Mouse (Mus musculus) embryonic facial prominence, embryonic 12.5 days (tissue): Measurements from ENCODE around the gene Pnpo. TPM values are rescaled to one million over a fixed set of nuclear protein-coding genes. Genes with fewer than 3 reads are reported as not detected.

Experiments used
- ATAC-seq: fragments of 200-750 bp; cut with Nextera tagmentation; 2 replicates; pipeline ENCODE4 v1.8.0; 2017; ENCODE audit not compliant: insufficient number of reproducible peaks, insufficient read depth, low FRiP score, low TSS enrichment
- H3K27ac ChIP-seq: fragments of 300-500 bp; sonication (generic); 2 replicates; pipeline ENCODE4 v1.5.1; 2016; ENCODE audit warnings: mild to moderate bottlenecking
- H3K27me3 ChIP-seq: fragments of 300-500 bp; sonication (generic); 2 replicates; pipeline ENCODE4 v1.6.1; 2016; ENCODE audit warnings: mild to moderate bottlenecking, moderate library complexity
- H3K36me3 ChIP-seq: fragments of 300-500 bp; sonication (generic); 2 replicates; pipeline ENCODE4 v1.6.1; 2016; ENCODE audit warnings: mild to moderate bottlenecking
- H3K4me1 ChIP-seq: fragments of 300-500 bp; sonication (generic); 2 replicates; pipeline ENCODE4 v1.6.1; 2016
- H3K4me2 ChIP-seq: fragments of 300-500 bp; sonication (generic); replicated peaks from 2 replicates; pipeline ENCODE4 v1.6.1; 2016; ENCODE audit warnings: mild to moderate bottlenecking, moderate library complexity
- H3K4me3 ChIP-seq: fragments of 300-500 bp; sonication (generic); 2 replicates; pipeline ENCODE4 v1.5.1; 2016; ENCODE audit warnings: mild to moderate bottlenecking
- H3K9ac ChIP-seq: fragments of 300-500 bp; sonication (generic); 2 replicates; pipeline ENCODE4 v1.6.1; 2016; ENCODE audit warnings: mild to moderate bottlenecking, moderate library complexity
- H3K9me3 ChIP-seq: fragments of 300-500 bp; sonication (generic); 2 replicates; pipeline ENCODE4 v1.6.1; 2016; ENCODE audit warnings: mild to moderate bottlenecking, moderate library complexity
- WGBS: fragments of 180-500 bp; shearing (Covaris S2); methylation state at CpG from one replicate; pipeline ENCODE4 v1.1.7; 2016; 5-methylcytosine and 5-hydroxymethylcytosine counted together
- polyA plus RNA-seq: library from polyadenylated mRNA; unstranded; fragments of >200 nt; fragmentation: Nextera tagmentation; extraction: Ambion mirVana; gene quantifications from 2 replicates; pipeline ENCODE4 v1.2.1, GENCODE M21; 2016

The Pnpo gene
- polyA plus RNA-seq, 1 experiment from 2014 or later: 22.2 TPM

DNA sequence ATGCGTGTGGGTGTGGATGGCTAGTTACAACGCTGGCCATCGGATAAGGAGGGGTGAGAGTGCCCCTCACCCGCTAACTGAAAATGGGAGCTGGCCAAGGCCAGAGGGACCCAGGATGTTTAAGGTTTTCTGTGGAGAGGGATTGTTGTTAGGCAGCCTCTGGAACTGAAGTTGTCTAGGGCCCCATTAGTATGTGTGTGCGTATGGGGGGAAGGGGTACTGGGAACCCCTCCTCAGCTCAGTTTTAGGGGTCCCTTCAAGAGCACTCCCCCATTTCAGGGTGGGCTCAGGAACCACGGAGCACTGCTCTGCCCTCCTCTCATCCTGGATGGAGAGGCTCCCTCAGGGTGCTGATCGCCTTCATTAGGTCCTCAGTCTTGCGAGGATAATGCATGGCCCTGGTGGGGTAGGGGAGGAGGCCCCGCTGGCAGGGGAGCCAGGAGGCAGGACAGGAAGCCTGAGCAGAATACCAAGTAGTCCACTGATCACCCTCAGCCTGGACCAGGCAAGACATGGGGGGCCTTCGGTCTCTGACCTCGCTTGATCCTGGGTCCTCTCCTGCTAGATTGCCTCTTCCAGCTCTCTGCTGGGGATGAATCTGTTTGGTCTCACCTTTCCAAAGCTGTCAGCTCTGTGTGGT, 50.5 kb downstream of the Pnpo start:
- H3K27me3 ChIP-seq: no peaks in the 10 kb centered on the region
- H3K9me3 ChIP-seq: no peaks in the 10 kb centered on the region
- H3K4me2 ChIP-seq: no peak overlapping the region
- ATAC-seq: no peak
- WGBS: 63% methylated on average over 11 of the region's 11 CpGs
- H3K27ac ChIP-seq: no peak overlapping the region
- H3K9ac ChIP-seq: no peak overlapping the region
- H3K36me3 ChIP-seq: no peaks in the 10 kb centered on the region
- no peak overlapping the region for H3K4me3 ChIP-seq
- H3K4me1 ChIP-seq: 0 out of 2 replicates have a peak, but pooled peaks cover 3% of the 10 kb centered on the region

DNA sequence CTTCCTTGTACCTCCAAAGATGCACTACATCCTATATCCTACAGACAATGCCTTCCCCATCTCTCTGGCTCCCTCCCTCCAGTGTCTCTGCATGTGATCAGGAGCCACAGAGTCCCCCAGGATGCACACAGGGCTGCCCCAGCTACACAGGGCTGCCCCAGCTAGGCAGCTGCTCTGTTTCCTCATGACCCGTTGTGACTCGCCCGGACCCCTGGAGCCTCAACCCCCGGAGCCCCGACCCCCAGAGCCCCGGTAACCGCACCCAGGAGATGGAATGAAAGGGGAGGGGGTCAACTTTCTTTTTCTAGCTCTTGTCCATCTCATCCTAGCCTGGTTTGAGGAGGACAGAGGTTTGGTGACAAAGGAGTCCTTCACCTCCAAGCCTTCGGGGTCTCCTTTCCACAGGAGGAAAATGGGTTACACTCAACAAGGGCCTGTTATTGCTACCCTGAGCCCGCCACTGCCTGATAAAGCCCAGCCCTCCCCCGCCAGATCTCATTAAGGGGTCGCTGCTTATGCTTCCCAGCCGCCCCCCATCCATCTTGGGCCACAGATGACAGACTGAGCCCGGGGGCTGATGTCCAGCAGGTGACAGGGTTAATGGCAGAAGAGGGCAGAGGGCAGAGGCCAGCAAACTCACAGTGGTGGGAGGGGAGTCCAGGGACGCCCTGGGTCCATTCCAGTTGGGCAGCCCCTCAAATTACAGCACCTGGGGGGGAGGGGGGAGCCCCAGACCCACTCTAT, 51.8 kb downstream of the Pnpo start:
- H3K27me3 ChIP-seq: no peaks in the 10 kb centered on the region
- H3K9ac ChIP-seq: no peak overlapping the region
- no peak overlapping the region for H3K27ac ChIP-seq
- H3K4me2 ChIP-seq: no peak overlapping the region
- ATAC-seq: no peak
- no peaks in the 10 kb centered on the region for H3K9me3 ChIP-seq
- no peaks in the 10 kb centered on the region for H3K36me3 ChIP-seq
- H3K4me1 ChIP-seq: peaks cover 7% of the 10 kb centered on the region; the same call in 1 of the 2 replicates
- WGBS: 26% methylated on average over 14 of the region's 14 CpGs
- no peak overlapping the region for H3K4me3 ChIP-seq

Other genes with a start within 250 kb of the Pnpo start
- gene Snx11, start 166.4 kb downstream of the Pnpo start, polyA plus RNA-seq: 27.6 and 28.5 TPM in 2 replicates
- gene Cbx1, start 154.9 kb downstream of the Pnpo start, polyA plus RNA-seq: 160 and 169 TPM in 2 replicates
- 72.6 and 75.8 TPM in 2 replicates for gene Nfe2l1, start 114.0 kb downstream of the Pnpo start, polyA plus RNA-seq
- gene Copz2, start 94.1 kb downstream of the Pnpo start, polyA plus RNA-seq: 88.9 and 94.3 TPM in 2 replicates
- 88.2 and 96.5 TPM in 2 replicates for gene Cdk5rap3, start 27.5 kb downstream of the Pnpo start, polyA plus RNA-seq
- gene Prr15l, start 15.9 kb downstream of the Pnpo start, polyA plus RNA-seq: 2.4 and 3.3 TPM in 2 replicates
- 15.3 and 17.3 TPM in 2 replicates for gene Sp2, start 39.0 kb upstream of the Pnpo start, polyA plus RNA-seq
- 1.3 and 2.2 TPM in 2 replicates for gene Sp6, start 69.4 kb upstream of the Pnpo start, polyA plus RNA-seq
- 30.5 and 30.6 TPM in 2 replicates for gene Scrn2, start 86.0 kb upstream of the Pnpo start, polyA plus RNA-seq
- gene Lrrc46, start 97.4 kb upstream of the Pnpo start, polyA plus RNA-seq: 0.87 and 0.89 TPM in 2 replicates
- 79.9 and 81.6 TPM in 2 replicates for gene Mrpl10, start 97.6 kb upstream of the Pnpo start, polyA plus RNA-seq
- 7.9 and 10.8 TPM in 2 replicates for gene Osbpl7, start 106.6 kb upstream of the Pnpo start, polyA plus RNA-seq
- gene Tbx21, start 171.3 kb upstream of the Pnpo start, polyA plus RNA-seq: 0.14 and 0.20 TPM in 2 replicates
- gene Tbkbp1, start 207.5 kb upstream of the Pnpo start, polyA plus RNA-seq: 9.6 and 10.4 TPM in 2 replicates
- 65.5 and 65.8 TPM in 2 replicates for gene Kpnb1, start 243.9 kb upstream of the Pnpo start, polyA plus RNA-seq